8 mouse cellular contexts compared by ENCODE assay signal in genomic region chr9:62678550-62679155, GRCm38 (mm10). TPM values are rescaled to one million over a fixed set of nuclear protein-coding genes. Genes with fewer than 3 reads are reported as not detected.
DNase-seq lines count a peak whose midpoint lies in the region; ATAC-seq and TF ChIP-seq lines count a peak whose summit lies in the region.

No protein-coding gene starts in this region.

- TF ChIP-seq CTCF in left cerebral cortex, adult 2 months (IDR thresholded peaks at IDR 0.05): no peak
- TF ChIP-seq CTCF in small intestine, adult 2 months (IDR thresholded peaks at IDR 0.05; ENCODE audit: extremely low read depth, insufficient read length, insufficient replicate concordance, low read depth, low read length): no peak

- H3K36me3 ChIP-seq in embryonic facial prominence, embryonic 14.5 days (ENCODE audit: control insufficient read depth, insufficient read depth, low read length): no peaks in the 10 kb centered on the region
- no peaks in the 10 kb centered on the region for H3K36me3 ChIP-seq in heart, embryonic 16.5 days (ENCODE audit: control insufficient read depth, insufficient read depth)
- H3K36me3 ChIP-seq in limb, embryonic 13.5 days: no peaks in the 10 kb centered on the region
- no peaks in the 10 kb centered on the region for H3K36me3 ChIP-seq in small intestine, adult 2 months (ENCODE audit: control insufficient read depth, insufficient read depth, low read length)

- TF ChIP-seq POLR2A in small intestine, adult 2 months (IDR thresholded peaks at IDR 0.05; ENCODE audit: low read depth, low read length): no peak

- peak in 1 of 2 experiments; percentile 43 for DNase-seq in left cerebral cortex, adult 2 months (ENCODE audit: extremely low spot score in 1 of 2, low spot score in 2 of 2)
- DNase-seq in left cerebral cortex, adult 9 months (ENCODE audit: low spot score in 2 of 2): no peak
- peak; percentile 59 for DNase-seq in embryonic facial prominence, embryonic 14.5 days (ENCODE audit: low spot score)
- DNase-seq in cerebellum, postnatal 36 days: no peak

- 4% methylated on average over 19 of the region's 22 CpGs for WGBS in embryonic facial prominence, embryonic 14.5 days
- WGBS in heart, embryonic 16.5 days: 8% methylated on average over 22 of the region's 22 CpGs
- 4% methylated on average over 22 of the region's 22 CpGs for WGBS in limb, embryonic 13.5 days
- WGBS in small intestine, adult 2 months: 13% methylated on average over 22 of the region's 22 CpGs

- H3K27me3 ChIP-seq in embryonic facial prominence, embryonic 14.5 days (replicated peaks; ENCODE audit: control insufficient read depth, insufficient read depth, low read length): peaks cover 23% of the 10 kb centered on the region
- peaks cover 29% of the 10 kb centered on the region for H3K27me3 ChIP-seq in heart, embryonic 16.5 days (ENCODE audit: control insufficient read depth, insufficient read depth, low read length)
- peaks cover 12% of the 10 kb centered on the region for H3K27me3 ChIP-seq in limb, embryonic 13.5 days
- peaks cover 23% of the 10 kb centered on the region for H3K27me3 ChIP-seq in small intestine, adult 2 months (ENCODE audit: control insufficient read depth, insufficient read depth, low read length)

- H3K4me1 ChIP-seq in embryonic facial prominence, embryonic 14.5 days (ENCODE audit: control insufficient read depth, insufficient read depth, low read length): peaks cover 4% of the 10 kb centered on the region
- H3K4me1 ChIP-seq in heart, embryonic 16.5 days (ENCODE audit: control insufficient read depth, insufficient read depth, low read length): peaks cover 4% of the 10 kb centered on the region
- H3K4me1 ChIP-seq in limb, embryonic 13.5 days: peaks cover 41% of the 10 kb centered on the region
- H3K4me1 ChIP-seq in small intestine, adult 2 months (ENCODE audit: control insufficient read depth, insufficient read depth, insufficient read length, low read length): no peaks in the 10 kb centered on the region

- H3K4me3 ChIP-seq in left cerebral cortex, adult 2 months: peak overlapping the region; percentile 51
- peak overlapping the region; percentile 56 for H3K4me3 ChIP-seq in embryonic facial prominence, embryonic 14.5 days (ENCODE audit: low read depth, low read length)
- peak overlapping the region; percentile 56 for H3K4me3 ChIP-seq in heart, embryonic 16.5 days (ENCODE audit: low read length)
- peak overlapping the region; percentile 60 for H3K4me3 ChIP-seq in limb, embryonic 13.5 days
- H3K4me3 ChIP-seq in small intestine, adult 2 months (ENCODE audit: low read depth, low read length): peak overlapping the region; percentile 42

- peak overlapping the region; percentile 71 for H3K9ac ChIP-seq in embryonic facial prominence, embryonic 14.5 days (ENCODE audit: low read depth, low read length)
- peak overlapping the region; percentile 68 for H3K9ac ChIP-seq in heart, embryonic 16.5 days (ENCODE audit: low read length)
- peak overlapping the region; percentile 78 for H3K9ac ChIP-seq in limb, embryonic 13.5 days

- H3K27ac ChIP-seq in left cerebral cortex, adult 2 months: no peak overlapping the region
- peak overlapping the region; percentile 35; the same call in 1 of the 2 replicates for H3K27ac ChIP-seq in embryonic facial prominence, embryonic 14.5 days (replicated peaks; ENCODE audit: low read depth, low read length)
- H3K27ac ChIP-seq in heart, embryonic 16.5 days (ENCODE audit: low read length): no peak overlapping the region
- H3K27ac ChIP-seq in limb, embryonic 13.5 days: peak overlapping the region; percentile 63; the same call in 1 of the 2 replicates
- H3K27ac ChIP-seq in small intestine, adult 2 months (ENCODE audit: insufficient read depth, low read depth, low read length): no peak overlapping the region

- H3K4me2 ChIP-seq in embryonic facial prominence, embryonic 14.5 days (ENCODE audit: low read depth, low read length): peak overlapping the region; percentile 90
- H3K4me2 ChIP-seq in heart, embryonic 16.5 days (ENCODE audit: low read depth, low read length): peak overlapping the region; percentile 86
- H3K4me2 ChIP-seq in limb, embryonic 13.5 days (replicated peaks): peak overlapping the region; percentile 90

- intact Hi-C loops in left cerebral cortex, adult 2 months (cut with DNase I): no loop called here

- peak; percentile 33; the same call in 1 of the 2 replicates for ATAC-seq in embryonic facial prominence, embryonic 14.5 days (ENCODE audit: low read depth)
- no peak for ATAC-seq in heart, embryonic 16.5 days (replicated peaks; ENCODE audit: extremely low read depth, insufficient read depth, low FRiP score)
- ATAC-seq in limb, embryonic 13.5 days (ENCODE audit: low FRiP score, low read depth): 0 out of 2 replicates have a peak, but pooled peaks have one; percentile 30
- no peak for ATAC-seq in granulocyte monocyte progenitor cell, adult 5-6 weeks (replicated peaks; ENCODE audit: poor library complexity, severe bottlenecking)

- no peaks in the 10 kb centered on the region for H3K9me3 ChIP-seq in embryonic facial prominence, embryonic 14.5 days (ENCODE audit: control insufficient read depth, low read length)
- H3K9me3 ChIP-seq in heart, embryonic 16.5 days (replicated peaks; ENCODE audit: control insufficient read depth, low read length): no peaks in the 10 kb centered on the region
- H3K9me3 ChIP-seq in limb, embryonic 13.5 days: no peaks in the 10 kb centered on the region

RNA-seq across cellular contexts. Expression of gene Itga11, which starts 1.0 kb away (rescaled TPM):
- total RNA-seq in left cerebral cortex, adult 2 months (2021): 1 to 10 TPM; 3.6 to 4.0 TPM
- 8.1 and 10.2 TPM in 2 replicates for polyA plus RNA-seq in embryonic facial prominence, embryonic 14.5 days (2014; fragmentation: Nextera tagmentation; extraction: Ambion mirVana)
- 0.40 and 0.50 TPM in 2 replicates for polyA plus RNA-seq in heart, embryonic 16.5 days (2015; fragmentation: Nextera tagmentation; extraction: Ambion mirVana)
- 8.0 and 8.2 TPM in 2 replicates for polyA plus RNA-seq in limb, embryonic 13.5 days (2015; fragmentation: Nextera tagmentation; extraction: Ambion mirVana)
- 1.5 and 3.8 TPM in 2 replicates for polyA plus RNA-seq in small intestine, adult 2 months (2012; rRNA removed)
- total RNA-seq in granulocyte monocyte progenitor cell, adult 5-6 weeks (2014; fragmentation: Nextera tagmentation): not detected in 2 replicates
- 0.22 TPM in 1 of 2 replicates, not detected in the other for total RNA-seq in granulocyte monocyte progenitor cell, adult 5-6 weeks (2017)

Comparison
In these comparisons a context has a peak if more than half of its experiments do, and no peak if none do; other contexts are left out.
1. H3K27ac ChIP-seq: peak in embryonic facial prominence, embryonic 14.5 days (single experiment) and limb, embryonic 13.5 days (single experiment); none in left cerebral cortex, adult 2 months (single experiment), heart, embryonic 16.5 days (single experiment) and small intestine, adult 2 months (single experiment).
2. ATAC-seq: peak in embryonic facial prominence, embryonic 14.5 days (single experiment) and limb, embryonic 13.5 days (single experiment); none in heart, embryonic 16.5 days (single experiment) and granulocyte monocyte progenitor cell, adult 5-6 weeks (single experiment).
3. Peak in every context shown above with its lines, with median percentiles within 50 percentile points of each other: H3K4me3 ChIP-seq, H3K4me2 ChIP-seq and H3K9ac ChIP-seq.